Mouse (Mus musculus) limb, embryonic 11.5 days (tissue): Measurements from ENCODE around the gene Ddx52. TPM values are rescaled to one million over a fixed set of nuclear protein-coding genes. Genes with fewer than 3 reads are reported as not detected.

Experiments
- polyA plus RNA-seq: library from polyadenylated mRNA; unstranded; fragments of >200 nt; fragmentation: Nextera tagmentation; extraction: Ambion mirVana; gene quantifications from 2 replicates; pipeline ENCODE4 v1.2.1, GENCODE M21; 2014

Gene Ddx52
- polyA plus RNA-seq, 1 experiment from 2014 or later: 51.5 TPM

Other genes with a start within 250 kb of the Ddx52 start
- 0.67 TPM in 1 of 2 replicates, not detected in the other for gene Wfdc17, start 238.1 kb upstream of the Ddx52 start, polyA plus RNA-seq
- gene Wfdc18, start 233.0 kb upstream of the Ddx52 start, polyA plus RNA-seq: not detected in 2 replicates
- not detected in 2 replicates for gene Wfdc21, start 195.1 kb upstream of the Ddx52 start, polyA plus RNA-seq
- gene Heatr6, start 188.4 kb upstream of the Ddx52 start, polyA plus RNA-seq: 26.9 and 30.5 TPM in 2 replicates
- 0.25 TPM in 1 of 2 replicates, not detected in the other for gene Hnf1b, start 92.0 kb upstream of the Ddx52 start, polyA plus RNA-seq
- gene Synrg, start 22.4 kb downstream of the Ddx52 start, polyA plus RNA-seq: 6.4 and 7.5 TPM in 2 replicates
- 7.9 TPM in 2 replicates for gene Dusp14, start 127.2 kb downstream of the Ddx52 start, polyA plus RNA-seq
- 42.3 and 46.5 TPM in 2 replicates for gene Tada2a, start 187.5 kb downstream of the Ddx52 start, polyA plus RNA-seq
- gene Acaca, start 187.6 kb downstream of the Ddx52 start, polyA plus RNA-seq: 21.8 and 24.0 TPM in 2 replicates
- not detected in 2 replicates for gene Gm11437, start 225.4 kb downstream of the Ddx52 start, polyA plus RNA-seq